Mouse (Mus musculus) spleen, adult 2 months (tissue): Measurements from ENCODE around the gene Vipr2.

Experiments
- CTCF ChIP-seq: fragments of 200-500 bp; IDR thresholded peaks from 2 replicates; pipeline ENCODE4 v1.5.1; 2011; ENCODE audit warnings: mild to moderate bottlenecking, inconsistent platforms; ENCODE audit not compliant: insufficient read depth, insufficient read length, insufficient replicate concordance; ENCODE audit errors: extremely low read depth
- POLR2A ChIP-seq: fragments of 200-500 bp; IDR thresholded peaks from 2 replicates; pipeline ENCODE4 v1.6.1; 2011; ENCODE audit warnings: low read depth, low read length, inconsistent platforms

DNA sequence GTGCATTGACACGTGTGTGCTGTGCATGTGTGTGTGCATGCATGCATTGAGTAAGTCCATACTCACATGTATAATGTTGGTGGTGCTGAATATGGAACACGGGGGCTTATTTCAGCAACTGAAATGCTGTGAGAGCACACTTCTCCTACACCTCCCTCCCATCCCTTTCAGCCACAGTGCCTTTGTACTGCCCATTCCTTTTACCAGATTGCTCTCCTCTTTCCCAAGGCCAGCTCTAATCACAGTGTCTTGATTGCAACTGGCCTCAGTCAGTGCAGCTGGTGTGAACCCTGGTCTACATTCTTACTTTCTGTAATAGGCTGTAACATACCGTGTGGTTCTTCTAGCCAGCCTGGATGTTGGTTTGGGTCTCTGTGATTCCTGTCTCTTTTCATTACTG is 41.5 kb downstream of the Vipr2 start:
- no peak for TF ChIP-seq CTCF
- no peak for TF ChIP-seq POLR2A
